Mouse (Mus musculus): ENCODE data around the gene Fam84b. TPM values are rescaled to one million over a fixed set of nuclear protein-coding genes. Genes with fewer than 3 reads are reported as not detected.

Gene Fam84b
- polyA plus RNA-seq, 1 experiment from 2014 or later: 5.9 TPM

- Histone ChIP-seq H3K4me1 (replicated peaks) (no peaks in the 10 kb centered on the region), H3K36me3 (no peaks in the 10 kb centered on the region), H3K9ac (replicated peaks) (no peak overlapping the region), H3K27me3 (no peaks in the 10 kb centered on the region), H3K9me3 (no peaks in the 10 kb centered on the region), H3K4me3 (replicated peaks) (no peak overlapping the region), H3K27ac (no peak overlapping the region), H3K4me2 (no peak overlapping the region)
- no peak for ATAC-seq (ENCODE audit: insufficient number of reproducible peaks, insufficient read depth, low FRiP score, low TSS enrichment, low read depth)
- 75% methylated on average over 1 of the region's 1 CpGs for WGBS
These were observed 64.5 kb downstream of the Fam84b start for GRCm38 (mm10) chr15:60789084-60789483.

- WGBS: 57% methylated on average over 2 of the region's 2 CpGs
- Histone ChIP-seq H3K27ac (no peak overlapping the region), H3K4me2 (no peak overlapping the region), H3K9ac (replicated peaks) (no peak overlapping the region), H3K4me3 (replicated peaks) (no peak overlapping the region), H3K27me3 (no peaks in the 10 kb centered on the region), H3K36me3 (no peaks in the 10 kb centered on the region), H3K4me1 (replicated peaks) (no peaks in the 10 kb centered on the region), H3K9me3 (no peaks in the 10 kb centered on the region)
- no peak for ATAC-seq (ENCODE audit: insufficient number of reproducible peaks, insufficient read depth, low FRiP score, low TSS enrichment, low read depth)
These were observed 69.8 kb downstream of the Fam84b start for GRCm38 (mm10) chr15:60783761-60784160.

- Histone ChIP-seq H3K9me3 (no peaks in the 10 kb centered on the region), H3K4me3 (replicated peaks) (no peak overlapping the region), H3K4me2 (no peak overlapping the region), H3K27me3 (no peaks in the 10 kb centered on the region), H3K4me1 (replicated peaks) (no peaks in the 10 kb centered on the region), H3K36me3 (no peaks in the 10 kb centered on the region), H3K9ac (replicated peaks) (no peak overlapping the region), H3K27ac (no peak overlapping the region)
- 59% methylated on average over 1 of the region's 1 CpGs for WGBS
- no peak for ATAC-seq (ENCODE audit: insufficient number of reproducible peaks, insufficient read depth, low FRiP score, low TSS enrichment, low read depth)
These were observed 74.0 kb downstream of the Fam84b start for GRCm38 (mm10) chr15:60779531-60779973.

- Histone ChIP-seq H3K4me2 (no peak overlapping the region), H3K9ac (replicated peaks) (no peak overlapping the region), H3K4me3 (replicated peaks) (no peak overlapping the region), H3K27ac (no peak overlapping the region), H3K27me3 (no peaks in the 10 kb centered on the region), H3K4me1 (replicated peaks) (no peaks in the 10 kb centered on the region), H3K36me3 (no peaks in the 10 kb centered on the region), H3K9me3 (no peaks in the 10 kb centered on the region)
- no peak for ATAC-seq (ENCODE audit: insufficient number of reproducible peaks, insufficient read depth, low FRiP score, low TSS enrichment, low read depth)
- 72% methylated on average over 4 of the region's 4 CpGs for whole genome bisulfite sequencing
These were observed 74.5 kb downstream of the Fam84b start for GRCm38 (mm10) chr15:60779063-60779462.

Other genes starting within 250 kb of the Fam84b start
- not detected in 2 replicates for gene A1bg, start 69.2 kb upstream of the Fam84b start, polyA plus RNA-seq (2016; fragmentation: Nextera tagmentation; extraction: Ambion mirVana)